Mouse (Mus musculus): ENCODE data around the gene Jup. TPM values are rescaled to one million over a fixed set of nuclear protein-coding genes. Genes with fewer than 3 reads are reported as not detected.

Jup gene
- total RNA-seq, 2 experiments from 2014 or later, result 252 to 272 TPM

- intact Hi-C loops (cut with DNase I), result loop anchor here (10.0 kb wide), 1 partner anchor 572 kb away; no protein-coding TSS in a partner anchor
- no peak for DNase-seq
Measured at GRCm38 (mm10) chr11:100392958-100393357, 4.6 kb downstream of the Jup start.

- intact Hi-C loops (cut with DNase I), result loop anchor here (2.0 to 10.0 kb wide), 2 partner anchors 15 to 573 kb away; no protein-coding TSS in a partner anchor
- no peak for DNase-seq
Measured at GRCm38 (mm10) chr11:100391884-100392345, 5.6 kb downstream of the Jup start.

- intact Hi-C loops (cut with DNase I), result loop anchor here (2.0 to 10.0 kb wide), 2 partner anchors 14 to 574 kb away; no protein-coding TSS in a partner anchor
Measured at GRCm38 (mm10) chr11:100391081-100391883, 6.3 kb downstream of the Jup start.

GRCm38 (mm10) chr11:100389931-100390445 lies 7.6 kb downstream of the Jup start:
- DNase-seq, result peak; percentile 56 to 73
- intact Hi-C loops (cut with DNase I), result loop anchor here (2.0 to 10.0 kb wide), 3 partner anchors 13 to 575 kb away; no protein-coding TSS in a partner anchor

More at GRCm38 (mm10) chr11:100391081-100391883, 6.3 kb downstream of the Jup start:
- peak; percentile 80 to 85 for DNase-seq

GRCm38 (mm10) chr11:100388588-100388987 lies 9.0 kb downstream of the Jup start:
- intact Hi-C loops (cut with DNase I), result loop anchor here (1.0 to 2.0 kb wide), 2 partner anchors 9 to 26 kb away; partner anchors contain the start of gene Jup
- DNase-seq, result peak; percentile 85

GRCm38 (mm10) chr11:100387589-100388375 lies 9.8 kb downstream of the Jup start:
- intact Hi-C loops (cut with DNase I), result loop anchor here (1.0 to 2.0 kb wide), 3 partner anchors 10 to 25 kb away; partner anchors contain the start of gene Jup
- peak; percentile 71 to 77 for DNase-seq

GRCm38 (mm10) chr11:100387111-100387510 lies 10.5 kb downstream of the Jup start:
- intact Hi-C loops (cut with DNase I), result loop anchor here (2.0 kb wide), 1 partner anchor 16 kb away; no protein-coding TSS in a partner anchor

GRCm38 (mm10) chr11:100386586-100386985 lies 11.0 kb downstream of the Jup start:
- no peak for DNase-seq
- intact Hi-C loops (cut with DNase I), result loop anchor here (2.0 kb wide), 1 partner anchor 16 kb away; no protein-coding TSS in a partner anchor

More at GRCm38 (mm10) chr11:100387111-100387510, 10.5 kb downstream of the Jup start:
- no peak for DNase-seq

- intact Hi-C loops (cut with DNase I), result no loop called here
- no peak for DNase-seq
Measured at GRCm38 (mm10) chr11:100385016-100385415, 12.5 kb downstream of the Jup start.

- intact Hi-C loops (cut with DNase I), result no loop called here
Measured at GRCm38 (mm10) chr11:100382682-100383081, 14.9 kb downstream of the Jup start.

GRCm38 (mm10) chr11:100379311-100379710 lies 18.3 kb downstream of the Jup start:
- intact Hi-C loops (cut with DNase I), result no loop called here
- DNase-seq, result no peak

More at GRCm38 (mm10) chr11:100382682-100383081, 14.9 kb downstream of the Jup start:
- no peak for DNase-seq

GRCm38 (mm10) chr11:100378446-100378845 lies 19.1 kb downstream of the Jup start:
- DNase-seq, result no peak
- intact Hi-C loops (cut with DNase I), result no loop called here

GRCm38 (mm10) chr11:100377989-100378388 lies 19.6 kb downstream of the Jup start:
- no peak for DNase-seq
- intact Hi-C loops (cut with DNase I), result loop anchor here (2.0 kb wide), 1 partner anchor 13 kb away; no protein-coding TSS in a partner anchor

GRCm38 (mm10) chr11:100376746-100377389 lies 20.7 kb downstream of the Jup start:
- no peak for DNase-seq
- intact Hi-C loops (cut with DNase I), result loop anchor here (2.0 kb wide), 1 partner anchor 14 kb away; no protein-coding TSS in a partner anchor

- DNase-seq, result no peak
- intact Hi-C loops (cut with DNase I), result loop anchor here (2.0 kb wide), 1 partner anchor 15 kb away; no protein-coding TSS in a partner anchor
Measured at GRCm38 (mm10) chr11:100376005-100376404, 21.6 kb downstream of the Jup start.

GRCm38 (mm10) chr11:100375127-100375526 lies 22.4 kb downstream of the Jup start:
- no peak for DNase-seq
- intact Hi-C loops (cut with DNase I), result no loop called here

- DNase-seq, result no peak
- intact Hi-C loops (cut with DNase I), result no loop called here
Measured at GRCm38 (mm10) chr11:100371981-100372558, 25.5 kb downstream of the Jup start.

GRCm38 (mm10) chr11:100369822-100370221 lies 27.7 kb downstream of the Jup start:
- intact Hi-C loops (cut with DNase I), result no loop called here
- no peak for DNase-seq

GRCm38 (mm10) chr11:100369145-100369544 lies 28.4 kb downstream of the Jup start:
- DNase-seq, result no peak
- intact Hi-C loops (cut with DNase I), result no loop called here
